ENCODE assay signal across 8 mouse cellular contexts in genomic region chr17:15380641-15381051, GRCm38 (mm10). TPM values are rescaled to one million over a fixed set of nuclear protein-coding genes. Genes with fewer than 3 reads are reported as not detected.
DNase-seq lines count a peak whose midpoint lies in the region; ATAC-seq and TF ChIP-seq lines count a peak whose summit lies in the region.

No protein-coding gene starts in this region.

- peaks cover 3% of the 10 kb centered on the region for H3K4me1 ChIP-seq in erythroblast, embryonic 14.5 days (ENCODE audit: control insufficient read depth)
- H3K4me1 ChIP-seq in forebrain, embryonic 12.5 days: peaks cover 61% of the 10 kb centered on the region
- peaks cover 6% of the 10 kb centered on the region; the same call in 1 of the 2 replicates for H3K4me1 ChIP-seq in liver, embryonic 11.5 days (replicated peaks; ENCODE audit: control insufficient read depth, insufficient read depth, low read length)
- peaks cover 13% of the 10 kb centered on the region for H3K4me1 ChIP-seq in midbrain, postnatal 0 days (ENCODE audit: insufficient read depth, low read length)

- H3K36me3 ChIP-seq in erythroblast, embryonic 14.5 days (ENCODE audit: control insufficient read depth): no peaks in the 10 kb centered on the region
- no peaks in the 10 kb centered on the region for H3K36me3 ChIP-seq in forebrain, embryonic 12.5 days (replicated peaks)
- no peaks in the 10 kb centered on the region for H3K36me3 ChIP-seq in liver, embryonic 11.5 days (ENCODE audit: control insufficient read depth, insufficient read depth, low read length)
- H3K36me3 ChIP-seq in midbrain, postnatal 0 days (ENCODE audit: insufficient read depth, low read length): no peaks in the 10 kb centered on the region

- peak overlapping the region; percentile 22 for H3K4me3 ChIP-seq in erythroblast, embryonic 14.5 days (replicated peaks)
- peak overlapping the region; percentile 41 for H3K4me3 ChIP-seq in forebrain, embryonic 12.5 days (replicated peaks)
- H3K4me3 ChIP-seq in liver, embryonic 11.5 days (ENCODE audit: low read depth, low read length): peak overlapping the region; percentile 42
- H3K4me3 ChIP-seq in midbrain, postnatal 0 days (ENCODE audit: low read depth, low read length): peak overlapping the region; percentile 40

- 0% methylated on average over 27 of the region's 27 CpGs for WGBS in forebrain, embryonic 12.5 days
- WGBS in liver, embryonic 11.5 days: 1% methylated on average over 27 of the region's 27 CpGs
- under 1% methylated on average over 27 of the region's 27 CpGs for WGBS in midbrain, postnatal 0 days

- no peaks in the 10 kb centered on the region; the same call in 1 of the 2 replicates for H3K9me3 ChIP-seq in erythroblast, embryonic 14.5 days (ENCODE audit: control insufficient read depth, low read length)
- H3K9me3 ChIP-seq in forebrain, embryonic 12.5 days: no peaks in the 10 kb centered on the region
- H3K9me3 ChIP-seq in liver, embryonic 11.5 days (ENCODE audit: control insufficient read depth, low read length): no peaks in the 10 kb centered on the region
- no peaks in the 10 kb centered on the region for H3K9me3 ChIP-seq in midbrain, postnatal 0 days (ENCODE audit: low read length)

- H3K27ac ChIP-seq in forebrain, embryonic 12.5 days: peak overlapping the region; percentile 99
- no peak overlapping the region for H3K27ac ChIP-seq in liver, embryonic 11.5 days (ENCODE audit: low read depth, low read length)
- no peak overlapping the region for H3K27ac ChIP-seq in midbrain, postnatal 0 days (ENCODE audit: low read depth, low read length)

- DNase-seq in WW6 (ENCODE audit: low read depth, low spot score) (peak; percentile 67), adipocyte (ENCODE audit: low spot score) (no peak)
- DNase-seq in liver, embryonic 11.5 days (ENCODE audit: low spot score): peak; percentile 47
- no peak for DNase-seq in midbrain, postnatal 0 days (ENCODE audit: low spot score)

- H3K27me3 ChIP-seq in erythroblast, embryonic 14.5 days (ENCODE audit: control insufficient read depth): peaks cover 76% of the 10 kb centered on the region
- H3K27me3 ChIP-seq in forebrain, embryonic 12.5 days: 0 out of 2 replicates have a peak, but pooled peaks cover 9% of the 10 kb centered on the region
- peaks cover 75% of the 10 kb centered on the region for H3K27me3 ChIP-seq in liver, embryonic 11.5 days (replicated peaks; ENCODE audit: control insufficient read depth, insufficient read depth, low read length)
- H3K27me3 ChIP-seq in midbrain, postnatal 0 days (ENCODE audit: insufficient read depth, low read length): 0 out of 2 replicates have a peak, but pooled peaks cover 4% of the 10 kb centered on the region

- peak overlapping the region; percentile 61 for H3K9ac ChIP-seq in forebrain, embryonic 12.5 days
- no peak overlapping the region for H3K9ac ChIP-seq in liver, embryonic 11.5 days (ENCODE audit: low read depth, low read length)
- H3K9ac ChIP-seq in midbrain, postnatal 0 days (replicated peaks; ENCODE audit: low read length, poor library complexity, severe bottlenecking): peak overlapping the region; percentile 24

- peak overlapping the region; percentile 90 for H3K4me2 ChIP-seq in forebrain, embryonic 12.5 days
- peak overlapping the region; percentile 69 for H3K4me2 ChIP-seq in liver, embryonic 11.5 days
- H3K4me2 ChIP-seq in midbrain, postnatal 0 days (ENCODE audit: low read depth, low read length, poor library complexity, severe bottlenecking): peak overlapping the region; percentile 93

- no peak for TF ChIP-seq CTCF in midbrain, postnatal 0 days (IDR thresholded peaks at IDR 0.05)

- no peak for ATAC-seq in erythroblast, adult 5-6 weeks (replicated peaks; ENCODE audit: low FRiP score, poor library complexity, severe bottlenecking)
- peak; percentile 59 for ATAC-seq in forebrain, embryonic 12.5 days (ENCODE audit: low FRiP score)
- ATAC-seq in inflammation-experienced regulatory T-cells, adult 6 months: peak; percentile 13
- ATAC-seq in liver, embryonic 11.5 days (replicated peaks; ENCODE audit: low FRiP score): 0 out of 2 replicates have a peak, but pooled peaks have one; percentile 11
- ATAC-seq in midbrain, postnatal 0 days (ENCODE audit: low FRiP score): no peak

RNA-seq across cellular contexts. Expression of gene Dll1, which starts 4.0 kb away (rescaled TPM):
- 0.01 TPM in 1 of 2 replicates, not detected in the other for polyA plus RNA-seq in erythroblast, embryonic 14.5 days (2012)
- total RNA-seq in erythroblast, adult 5-6 weeks (2015; ENCODE audit: low replicate concordance): not detected in 2 replicates
- total RNA-seq in erythroblast, adult 5-6 weeks (2017; ENCODE audit: low replicate concordance): not detected in 2 replicates
- polyA plus RNA-seq in forebrain, embryonic 12.5 days (2016; fragmentation: Nextera tagmentation; extraction: Ambion mirVana): 89.3 and 98.1 TPM in 2 replicates
- polyA plus RNA-seq in inflammation-experienced regulatory T-cells, adult 6 months (2017; shearing (Covaris generic)): under 1 TPM in 1 of 3 experiments, not detected in 2; 0.35 TPM
- polyA plus RNA-seq in liver, embryonic 11.5 days (2014; fragmentation: Nextera tagmentation; extraction: Ambion mirVana): 2.2 and 2.3 TPM in 2 replicates
- total RNA-seq in midbrain, postnatal 0 days (2014; rRNA removed): 20.9 and 42.7 TPM in 2 replicates
- 10.2 and 11.6 TPM in 2 replicates for polyA plus RNA-seq in midbrain, postnatal 0 days (2015; fragmentation: Nextera tagmentation; extraction: Ambion mirVana)

RNA-seq across cellular contexts. Expression of gene Fam120b, which starts 15.4 kb away (rescaled TPM):
- polyA plus RNA-seq in erythroblast, embryonic 14.5 days (2012): 0.04 and 0.08 TPM in 2 replicates
- total RNA-seq in erythroblast, adult 5-6 weeks (2015; ENCODE audit: low replicate concordance): 3.3 TPM in 2 replicates
- total RNA-seq in erythroblast, adult 5-6 weeks (2017; ENCODE audit: low replicate concordance): 2.1 and 3.3 TPM in 2 replicates
- polyA plus RNA-seq in forebrain, embryonic 12.5 days (2016; fragmentation: Nextera tagmentation; extraction: Ambion mirVana): 41.4 and 42.1 TPM in 2 replicates
- 10 to 100 TPM; 23.8 to 39.8 (median 32.7) TPM for polyA plus RNA-seq in inflammation-experienced regulatory T-cells, adult 6 months (2017; shearing (Covaris generic))
- 13.0 and 15.3 TPM in 2 replicates for polyA plus RNA-seq in liver, embryonic 11.5 days (2014; fragmentation: Nextera tagmentation; extraction: Ambion mirVana)
- total RNA-seq in midbrain, postnatal 0 days (2014; rRNA removed): 40.6 TPM in 2 replicates
- polyA plus RNA-seq in midbrain, postnatal 0 days (2015; fragmentation: Nextera tagmentation; extraction: Ambion mirVana): 35.8 and 37.0 TPM in 2 replicates

Comparison
In these comparisons a context has a peak if more than half of its experiments do, and no peak if none do; other contexts are left out.
1. ATAC-seq: peak in forebrain, embryonic 12.5 days (single experiment), inflammation-experienced regulatory T-cells, adult 6 months (single experiment) and liver, embryonic 11.5 days (single experiment); none in erythroblast, adult 5-6 weeks (single experiment) and midbrain, postnatal 0 days (single experiment).
2. DNase-seq: peak in WW6 (single experiment) and liver, embryonic 11.5 days (single experiment); none in midbrain, postnatal 0 days (single experiment) and adipocyte (single experiment).
3. RNA of gene Fam120b, which starts 15.4 kb away (polyA plus RNA-seq): 41.4 to 42.1 TPM in forebrain, embryonic 12.5 days, 35.8 to 37.0 TPM in midbrain, postnatal 0 days, 23.8 to 39.8 TPM in inflammation-experienced regulatory T-cells, adult 6 months and 13.0 to 15.3 TPM in liver, embryonic 11.5 days; 0.04 to 0.08 TPM in erythroblast, embryonic 14.5 days; every median in the first group is over 10 times any median in the second.
4. Peak in every context shown above with its lines, with median percentiles within 50 percentile points of each other: H3K4me3 ChIP-seq and H3K4me2 ChIP-seq.